Mouse (Mus musculus) 3134 (cell line): Measurements from ENCODE around the gene Tgfa.
A peak's percentile ranks its signal among the peaks of the same experiment; 100 is the strongest.

ENCODE experiments used
- DNase-seq: peaks from one replicate; pipeline ENCODE4 v3.0.0-alpha.2; 2011; ENCODE audit warnings: low spot score; ENCODE audit not compliant: insufficient read length; ENCODE audit errors: extremely low read depth

Tgfa gene

GRCm38 (mm10) chr6:86194941-86195932, at the start of gene Tgfa:
Gene Tgfa, plus strand, starts transcription at chr6:86195223.
- no peak for DNase-seq

- DNase-seq, result peak; percentile 28
These were observed 46.5 kb upstream of the Tgfa start for GRCm38 (mm10) chr6:86148518-86148917.

GRCm38 (mm10) chr6:86149001-86149400, 46.0 kb upstream of the Tgfa start:
- DNase-seq, result peak; percentile 76

GRCm38 (mm10) chr6:86152676-86153075, 42.3 kb upstream of the Tgfa start:
- DNase-seq, result no peak

GRCm38 (mm10) chr6:86153436-86153990, 41.5 kb upstream of the Tgfa start:
- peak; percentile 67 for DNase-seq

- DNase-seq, result no peak
These were observed 41.0 kb upstream of the Tgfa start for GRCm38 (mm10) chr6:86154006-86154405.

GRCm38 (mm10) chr6:86154481-86154880, 40.5 kb upstream of the Tgfa start:
- DNase-seq, result no peak

- DNase-seq, result peak; percentile 82
These were observed 37.5 kb upstream of the Tgfa start for GRCm38 (mm10) chr6:86157253-86158234.

GRCm38 (mm10) chr6:86160878-86161277, 34.1 kb upstream of the Tgfa start:
- no peak for DNase-seq

GRCm38 (mm10) chr6:86161586-86161985, 33.4 kb upstream of the Tgfa start:
- no peak for DNase-seq

- no peak for DNase-seq
These were observed 31.0 kb upstream of the Tgfa start for GRCm38 (mm10) chr6:86164028-86164427.

- DNase-seq, result no peak
These were observed 28.6 kb upstream of the Tgfa start for GRCm38 (mm10) chr6:86166426-86166825.

GRCm38 (mm10) chr6:86167851-86168250, 27.2 kb upstream of the Tgfa start:
- DNase-seq, result no peak

GRCm38 (mm10) chr6:86169166-86169565, 25.9 kb upstream of the Tgfa start:
- DNase-seq, result peak; percentile 38

- no peak for DNase-seq
These were observed 18.8 kb upstream of the Tgfa start for GRCm38 (mm10) chr6:86176236-86176635.

GRCm38 (mm10) chr6:86176721-86177120, 18.3 kb upstream of the Tgfa start:
- no peak for DNase-seq

- no peak for DNase-seq
These were observed 17.6 kb upstream of the Tgfa start for GRCm38 (mm10) chr6:86177331-86177982.

GRCm38 (mm10) chr6:86180617-86181016, 14.4 kb upstream of the Tgfa start:
- DNase-seq, result peak; percentile 38

- no peak for DNase-seq
These were observed 13.0 kb upstream of the Tgfa start for GRCm38 (mm10) chr6:86182016-86182415.

- no peak for DNase-seq
These were observed 12.4 kb upstream of the Tgfa start for GRCm38 (mm10) chr6:86182626-86183025.
